Mouse (Mus musculus): ENCODE measurements around the gene Mpig6b. TPM values are rescaled to one million over a fixed set of nuclear protein-coding genes. Genes with fewer than 3 reads are reported as not detected.
A peak's percentile ranks its signal among the peaks of the same experiment; 100 is the strongest.
"Not testable (repeated sequence)": the region's sequence is repeated elsewhere in the genome, so short reads cannot be mapped to it uniquely, and the experiment has no call there.

The Mpig6b gene
- polyA plus RNA-seq, 1 experiment from 2014 or later: 4.5 TPM

DNA sequence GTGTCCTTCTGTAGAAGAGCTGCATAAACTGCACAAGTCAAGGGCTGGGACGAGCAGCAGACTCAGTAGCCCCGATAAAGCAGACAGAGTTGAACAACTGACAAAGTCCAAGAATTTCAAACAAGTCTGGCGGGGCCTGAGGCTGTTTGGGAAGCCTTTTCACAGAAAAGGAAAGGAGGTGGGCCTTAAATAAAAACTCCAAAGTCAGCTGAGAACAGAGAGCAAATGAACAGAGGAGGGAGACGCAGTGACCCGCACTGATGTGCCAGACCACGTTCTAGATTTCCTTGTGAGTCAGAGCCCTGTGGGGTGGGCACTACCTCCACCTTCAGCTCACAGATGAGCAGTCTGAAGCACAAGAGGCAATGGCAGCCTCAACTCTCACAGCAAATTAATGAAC lies 31.1 kb downstream of the Mpig6b start:
- H3K36me3 ChIP-seq (ENCODE audit: control insufficient read depth, insufficient read depth): no peaks in the 10 kb centered on the region
- ATAC-seq (ENCODE audit: low read depth): no peak
- H3K9me3 ChIP-seq (replicated peaks; ENCODE audit: control insufficient read depth, low read length): no peaks in the 10 kb centered on the region
- H3K4me2 ChIP-seq (ENCODE audit: low read depth, low read length): no peak overlapping the region
- peaks cover 10% of the 10 kb centered on the region for H3K4me1 ChIP-seq (ENCODE audit: control insufficient read depth, low read depth, low read length)
- H3K4me3 ChIP-seq (ENCODE audit: low read depth, low read length): no peak overlapping the region
- no peak overlapping the region for H3K9ac ChIP-seq (ENCODE audit: low read depth, low read length)
- WGBS (ENCODE audit: insufficient replicate concordance): 59% methylated on average over 6 of the region's 6 CpGs
- H3K27ac ChIP-seq (ENCODE audit: low read length): no peak overlapping the region
- no peaks in the 10 kb centered on the region for H3K27me3 ChIP-seq (ENCODE audit: control insufficient read depth, insufficient read depth, low read depth, low read length)

DNA sequence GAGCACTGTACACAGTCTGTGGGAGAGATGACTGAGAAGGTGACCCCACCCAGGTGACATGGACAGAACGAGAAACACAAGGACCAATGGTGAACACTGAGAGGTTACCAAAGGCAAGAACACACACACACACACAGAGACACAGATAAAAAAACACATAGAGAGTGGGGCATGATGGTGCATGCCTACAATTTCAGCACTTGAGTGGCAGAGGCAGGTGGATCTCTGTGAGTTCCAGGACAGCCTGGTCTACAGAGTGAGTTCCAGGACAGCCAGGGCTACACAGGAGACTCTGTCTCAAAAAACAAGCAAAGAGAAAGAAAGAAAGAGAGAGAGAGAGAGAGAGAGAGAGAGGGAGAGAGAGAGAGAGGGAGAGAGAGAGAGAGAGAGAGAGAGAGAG lies 32.3 kb downstream of the Mpig6b start:
- not testable (repeated sequence) for H3K4me3 ChIP-seq (ENCODE audit: low read depth, low read length); H3K36me3 ChIP-seq (ENCODE audit: control insufficient read depth, insufficient read depth); H3K27me3 ChIP-seq (ENCODE audit: control insufficient read depth, insufficient read depth, low read depth, low read length); H3K27ac ChIP-seq (ENCODE audit: low read length); H3K9me3 ChIP-seq (replicated peaks; ENCODE audit: control insufficient read depth, low read length); H3K9ac ChIP-seq (ENCODE audit: low read depth, low read length); H3K4me2 ChIP-seq (ENCODE audit: low read depth, low read length); H3K4me1 ChIP-seq (ENCODE audit: control insufficient read depth, low read depth, low read length); ATAC-seq (ENCODE audit: low read depth)
- 47% methylated on average over 1 of the region's 1 CpGs for WGBS (ENCODE audit: insufficient replicate concordance)

DNA sequence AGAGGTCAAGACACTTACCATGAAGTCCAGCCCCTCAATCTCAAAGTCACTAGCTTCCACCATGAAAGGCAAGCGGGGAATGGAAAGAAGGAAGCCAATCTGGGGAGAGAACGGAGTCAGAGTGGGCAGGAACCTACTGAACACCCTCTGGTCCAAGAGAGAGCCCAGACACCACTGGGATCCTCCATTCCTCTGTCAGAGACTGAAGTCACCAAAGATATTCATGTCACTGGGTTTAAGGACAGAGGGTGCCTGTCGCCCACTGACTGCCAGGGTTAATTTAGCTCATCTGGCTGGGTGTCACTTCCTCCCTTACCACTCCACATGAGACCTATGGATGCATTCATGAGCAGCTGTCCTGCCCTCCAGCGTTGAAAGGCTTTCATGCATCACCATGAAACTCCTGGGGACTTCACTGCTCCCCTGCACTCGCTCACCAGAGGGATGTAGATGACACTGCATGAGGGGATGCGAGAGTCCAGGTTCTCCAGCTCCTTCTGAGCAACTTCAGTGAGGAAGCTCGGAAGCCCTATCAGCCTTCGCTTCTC lies 33.6 kb downstream of the Mpig6b start:
- Histone ChIP-seq H3K27me3 (ENCODE audit: control insufficient read depth, insufficient read depth, low read depth, low read length) (no peaks in the 10 kb centered on the region), H3K4me1 (ENCODE audit: control insufficient read depth, low read depth, low read length) (peaks cover 12% of the 10 kb centered on the region), H3K4me2 (ENCODE audit: low read depth, low read length) (no peak overlapping the region), H3K9ac (ENCODE audit: low read depth, low read length) (no peak overlapping the region), H3K36me3 (ENCODE audit: control insufficient read depth, insufficient read depth) (no peaks in the 10 kb centered on the region), H3K9me3 (replicated peaks; ENCODE audit: control insufficient read depth, low read length) (no peaks in the 10 kb centered on the region), H3K27ac (ENCODE audit: low read length) (no peak overlapping the region), H3K4me3 (ENCODE audit: low read depth, low read length) (no peak overlapping the region)
- 66% methylated on average over 8 of the region's 8 CpGs for WGBS (ENCODE audit: insufficient replicate concordance)
- no peak for ATAC-seq (ENCODE audit: low read depth)

DNA sequence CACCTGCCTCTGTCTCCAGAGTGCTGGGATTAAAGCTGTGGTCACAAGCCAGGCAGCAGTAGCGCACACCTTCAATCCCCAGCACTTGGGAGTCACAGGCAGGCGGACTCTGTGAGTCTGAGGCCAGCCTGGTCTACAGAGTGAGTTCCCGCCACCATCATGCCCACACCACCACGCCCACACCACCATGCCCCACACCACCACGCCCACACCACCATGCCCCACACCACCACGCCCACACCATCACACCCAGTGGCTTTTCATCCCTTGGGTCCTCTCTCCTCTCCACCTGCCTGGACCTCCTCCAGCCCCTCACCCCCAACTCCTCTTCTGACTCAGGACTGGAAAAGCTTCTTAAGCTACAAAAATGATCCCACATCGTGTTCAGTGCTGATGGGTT lies 34.1 kb downstream of the Mpig6b start:
- WGBS (ENCODE audit: insufficient replicate concordance): 67% methylated on average over 7 of the region's 7 CpGs
- no peak overlapping the region for H3K4me2 ChIP-seq (ENCODE audit: low read depth, low read length)
- H3K9me3 ChIP-seq (replicated peaks; ENCODE audit: control insufficient read depth, low read length): no peaks in the 10 kb centered on the region
- H3K27ac ChIP-seq (ENCODE audit: low read length): no peak overlapping the region
- H3K4me3 ChIP-seq (ENCODE audit: low read depth, low read length): no peak overlapping the region
- H3K36me3 ChIP-seq (ENCODE audit: control insufficient read depth, insufficient read depth): no peaks in the 10 kb centered on the region
- peaks cover 15% of the 10 kb centered on the region for H3K4me1 ChIP-seq (ENCODE audit: control insufficient read depth, low read depth, low read length)
- no peak overlapping the region for H3K9ac ChIP-seq (ENCODE audit: low read depth, low read length)
- H3K27me3 ChIP-seq (ENCODE audit: control insufficient read depth, insufficient read depth, low read depth, low read length): no peaks in the 10 kb centered on the region
- 0 out of 2 replicates have a peak, but pooled peaks have one; percentile 44 for ATAC-seq (ENCODE audit: low read depth)

DNA sequence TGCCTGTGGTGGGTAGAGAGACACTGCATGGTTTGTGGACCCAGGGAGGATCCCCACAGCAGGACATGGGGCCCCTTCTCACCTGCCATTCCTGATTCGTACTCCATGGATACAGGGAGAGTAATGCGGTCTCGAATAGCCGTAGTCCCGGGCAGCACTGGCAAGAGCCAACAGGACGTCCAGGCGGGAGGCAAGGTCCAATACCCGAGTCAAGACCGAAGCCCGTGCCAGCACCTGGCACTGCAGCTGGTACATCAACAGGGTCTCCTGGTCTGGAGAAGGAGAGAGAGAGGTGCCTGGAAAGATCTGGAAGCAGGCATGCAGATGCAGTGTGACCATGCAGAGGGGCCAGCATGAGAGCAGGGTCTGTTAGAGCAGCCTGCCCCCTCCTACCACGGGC lies 34.7 kb downstream of the Mpig6b start:
- Histone ChIP-seq H3K36me3 (ENCODE audit: control insufficient read depth, insufficient read depth) (no peaks in the 10 kb centered on the region), H3K9me3 (replicated peaks; ENCODE audit: control insufficient read depth, low read length) (no peaks in the 10 kb centered on the region), H3K27me3 (ENCODE audit: control insufficient read depth, insufficient read depth, low read depth, low read length) (no peaks in the 10 kb centered on the region), H3K4me3 (ENCODE audit: low read depth, low read length) (no peak overlapping the region), H3K4me2 (ENCODE audit: low read depth, low read length) (no peak overlapping the region), H3K4me1 (ENCODE audit: control insufficient read depth, low read depth, low read length) (peaks cover 15% of the 10 kb centered on the region), H3K27ac (ENCODE audit: low read length) (no peak overlapping the region), H3K9ac (ENCODE audit: low read depth, low read length) (no peak overlapping the region)
- 85% methylated on average over 11 of the region's 11 CpGs for WGBS (ENCODE audit: insufficient replicate concordance)
- ATAC-seq (ENCODE audit: low read depth): no peak

DNA sequence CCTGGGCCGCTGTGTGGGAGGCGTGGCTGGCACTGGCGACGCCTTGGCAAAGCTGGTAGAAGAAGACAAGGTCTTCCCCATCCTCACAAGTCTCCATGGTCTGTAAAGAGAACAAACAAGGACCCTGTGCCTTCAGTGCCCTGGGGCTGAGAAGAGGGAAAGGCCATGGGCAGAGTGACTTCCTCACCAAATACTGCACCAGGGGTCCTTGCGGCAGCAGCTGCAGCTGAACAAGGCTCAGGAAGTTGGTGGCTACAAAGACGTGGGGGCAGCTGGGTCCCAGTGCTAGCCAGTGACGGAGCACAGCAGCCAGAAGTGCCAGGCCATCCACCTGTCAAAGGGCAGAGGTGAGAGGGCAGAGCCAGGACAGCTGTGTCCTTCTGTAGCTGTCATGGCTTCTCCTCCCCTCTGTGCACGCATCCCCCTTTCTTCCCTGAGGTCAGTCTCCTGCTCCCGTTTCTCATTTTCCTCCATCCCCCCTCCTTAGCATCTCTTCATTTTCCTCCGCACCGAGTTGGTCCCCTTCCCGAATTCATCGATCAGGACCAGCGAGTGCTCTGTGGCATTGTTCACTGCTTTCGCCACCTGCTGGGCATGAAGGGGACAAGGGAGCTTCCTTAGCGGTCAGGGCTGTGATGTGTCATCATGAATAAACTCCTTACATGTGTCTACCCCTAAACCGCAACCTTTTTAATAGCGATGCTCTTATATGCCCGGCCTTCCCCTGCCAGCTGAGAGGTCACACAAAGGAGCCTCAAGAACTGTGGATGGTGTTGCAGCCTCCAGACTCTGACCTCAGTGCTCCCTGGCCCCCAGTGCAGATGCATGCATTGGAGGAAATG lies 36.1 kb downstream of the Mpig6b start:
- Histone ChIP-seq H3K27me3 (ENCODE audit: control insufficient read depth, insufficient read depth, low read depth, low read length) (no peaks in the 10 kb centered on the region), H3K36me3 (ENCODE audit: control insufficient read depth, insufficient read depth) (no peaks in the 10 kb centered on the region), H3K4me2 (ENCODE audit: low read depth, low read length) (no peak overlapping the region), H3K4me3 (ENCODE audit: low read depth, low read length) (no peak overlapping the region), H3K9me3 (replicated peaks; ENCODE audit: control insufficient read depth, low read length) (no peaks in the 10 kb centered on the region), H3K9ac (ENCODE audit: low read depth, low read length) (no peak overlapping the region), H3K4me1 (ENCODE audit: control insufficient read depth, low read depth, low read length) (peaks cover 15% of the 10 kb centered on the region), H3K27ac (ENCODE audit: low read length) (no peak overlapping the region)
- 31% methylated on average over 19 of the region's 19 CpGs for WGBS (ENCODE audit: insufficient replicate concordance)
- ATAC-seq (ENCODE audit: low read depth): no peak

DNA sequence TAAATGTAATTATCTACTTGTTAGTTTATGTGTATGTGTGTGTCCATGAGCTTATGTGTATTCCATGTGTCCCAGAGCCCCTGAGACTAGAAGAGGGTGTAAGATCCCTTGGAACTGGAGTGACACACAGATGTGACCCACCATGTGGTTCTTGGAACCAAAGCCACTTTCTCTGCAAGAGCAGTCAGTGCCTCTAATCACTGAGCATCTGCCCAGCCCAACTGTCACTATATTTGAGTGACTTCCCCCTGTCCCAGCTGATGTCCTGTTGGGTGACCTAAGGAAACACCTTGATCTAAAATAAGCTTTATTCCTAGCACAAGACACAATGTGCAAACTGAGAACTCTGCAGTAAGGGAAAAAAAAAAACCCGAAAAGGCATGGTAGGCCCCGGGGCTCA lies 37.7 kb downstream of the Mpig6b start:
- H3K36me3 ChIP-seq (ENCODE audit: control insufficient read depth, insufficient read depth): no peaks in the 10 kb centered on the region
- no peaks in the 10 kb centered on the region for H3K9me3 ChIP-seq (replicated peaks; ENCODE audit: control insufficient read depth, low read length)
- H3K27me3 ChIP-seq (ENCODE audit: control insufficient read depth, insufficient read depth, low read depth, low read length): no peaks in the 10 kb centered on the region
- H3K4me2 ChIP-seq (ENCODE audit: low read depth, low read length): no peak overlapping the region
- no peak overlapping the region for H3K9ac ChIP-seq (ENCODE audit: low read depth, low read length)
- WGBS (ENCODE audit: insufficient replicate concordance): 63% methylated on average over 2 of the region's 2 CpGs
- ATAC-seq (ENCODE audit: low read depth): no peak
- no peak overlapping the region for H3K4me3 ChIP-seq (ENCODE audit: low read depth, low read length)
- H3K27ac ChIP-seq (ENCODE audit: low read length): no peak overlapping the region
- H3K4me1 ChIP-seq (ENCODE audit: control insufficient read depth, low read depth, low read length): peaks cover 24% of the 10 kb centered on the region

DNA sequence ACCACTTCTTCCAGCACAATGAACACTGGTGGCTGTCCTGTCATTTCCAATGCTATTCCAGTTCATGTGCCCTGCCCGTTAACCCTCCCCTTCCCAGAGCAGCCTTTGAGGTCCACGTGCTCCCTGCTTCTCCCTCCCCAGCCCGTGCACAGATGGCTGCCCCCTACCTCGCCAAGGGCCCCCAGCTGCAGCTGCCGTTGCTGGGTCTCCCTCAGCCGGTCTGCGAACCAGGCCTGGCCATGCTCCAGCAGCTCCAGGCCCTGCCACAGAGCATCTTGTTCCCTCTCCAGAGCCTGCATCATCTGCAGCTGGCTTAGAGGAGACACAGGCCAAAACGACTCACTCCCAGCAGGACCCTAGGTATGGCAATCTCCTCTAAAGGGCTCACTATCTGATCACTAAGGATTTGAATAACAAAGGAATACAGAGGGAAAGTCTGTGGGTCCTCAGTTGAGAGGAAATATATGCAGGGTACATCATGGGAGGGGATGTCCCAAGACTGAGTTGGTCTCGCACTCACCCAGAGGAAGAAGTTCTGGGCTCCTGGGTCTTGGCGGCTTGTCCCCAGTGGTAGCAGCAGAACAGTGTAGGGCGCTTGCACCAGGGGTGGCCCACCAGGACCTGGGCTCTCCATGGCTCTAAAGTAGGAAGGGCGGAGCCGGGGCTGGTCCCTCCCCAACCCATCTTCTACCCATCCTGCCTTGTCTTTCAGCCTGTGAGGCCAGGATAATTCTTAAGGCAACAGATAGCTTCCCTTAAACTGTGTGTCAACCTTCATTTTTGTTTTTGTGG lies 38.5 kb downstream of the Mpig6b start, which contains the start of gene Sapcd1:
Sapcd1 (minus strand) TSS at position 740 of the 792 bp plus-strand sequence.
- H3K4me2 ChIP-seq (ENCODE audit: low read depth, low read length): no peak within 1 kb of the TSS
- H3K4me3 ChIP-seq (ENCODE audit: low read depth, low read length): no peak within 1 kb of the TSS
- ATAC-seq (ENCODE audit: low read depth): no peak
- H3K27ac ChIP-seq (ENCODE audit: low read length): no peak within 1 kb of the TSS
- H3K9ac ChIP-seq (ENCODE audit: low read depth, low read length): no peak within 1 kb of the TSS
- H3K27me3 ChIP-seq (ENCODE audit: control insufficient read depth, insufficient read depth, low read depth, low read length): no peaks in the 10 kb centered on the region
- WGBS (ENCODE audit: insufficient replicate concordance): 49% methylated on average over 13 of the region's 13 CpGs
- no peaks in the 10 kb centered on the region for H3K9me3 ChIP-seq (replicated peaks; ENCODE audit: control insufficient read depth, low read length)
- peaks cover 31% of the 10 kb centered on the region for H3K4me1 ChIP-seq (ENCODE audit: control insufficient read depth, low read depth, low read length)
- no peaks in the 10 kb centered on the region for H3K36me3 ChIP-seq (ENCODE audit: control insufficient read depth, insufficient read depth)

DNA sequence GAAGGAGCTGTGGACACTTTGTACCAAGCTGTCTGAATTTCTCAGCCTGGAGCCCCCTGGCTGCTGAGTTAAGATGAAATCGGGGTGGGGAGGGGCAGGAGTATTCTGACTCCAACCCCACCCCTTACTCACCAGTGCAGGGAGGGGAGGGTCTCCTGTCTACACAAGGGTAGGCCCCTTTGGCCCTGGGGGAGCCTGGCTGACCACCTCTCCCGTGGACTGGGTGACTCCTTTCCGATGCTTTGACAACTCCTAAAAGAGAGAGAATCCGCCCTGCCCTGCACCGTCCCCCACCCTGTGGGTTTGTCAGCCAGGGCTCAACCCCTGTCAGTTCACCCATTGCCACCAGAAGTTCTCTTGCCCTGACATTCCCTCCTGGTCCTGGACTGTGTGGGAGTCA lies 39.8 kb downstream of the Mpig6b start:
- H3K27me3 ChIP-seq (ENCODE audit: control insufficient read depth, insufficient read depth, low read depth, low read length): no peaks in the 10 kb centered on the region
- ATAC-seq (ENCODE audit: low read depth): no peak
- no peak overlapping the region for H3K4me3 ChIP-seq (ENCODE audit: low read depth, low read length)
- no peaks in the 10 kb centered on the region for H3K36me3 ChIP-seq (ENCODE audit: control insufficient read depth, insufficient read depth)
- H3K9ac ChIP-seq (ENCODE audit: low read depth, low read length): no peak overlapping the region
- no peak overlapping the region for H3K4me2 ChIP-seq (ENCODE audit: low read depth, low read length)
- no peak overlapping the region for H3K27ac ChIP-seq (ENCODE audit: low read length)
- 72% methylated on average over 5 of the region's 5 CpGs for WGBS (ENCODE audit: insufficient replicate concordance)
- H3K9me3 ChIP-seq (replicated peaks; ENCODE audit: control insufficient read depth, low read length): no peaks in the 10 kb centered on the region
- peaks cover 32% of the 10 kb centered on the region for H3K4me1 ChIP-seq (ENCODE audit: control insufficient read depth, low read depth, low read length)
